Mouse (Mus musculus) midbrain, embryonic 13.5 days (tissue): Measurements from ENCODE around the gene Gm21119. TPM values are rescaled to one million over a fixed set of nuclear protein-coding genes. Genes with fewer than 3 reads are reported as not detected.
"Not testable (repeated sequence)": the region's sequence is repeated elsewhere in the genome, so short reads cannot be mapped to it uniquely, and the experiment has no call there.

Experiments used
- ATAC-seq: fragments of 200-750 bp; cut with Nextera tagmentation; 2 replicates; pipeline ENCODE4 v1.8.0; 2017; ENCODE audit warnings: mild to moderate bottlenecking, moderate TSS enrichment, moderate library complexity
- H3K27ac ChIP-seq: fragments of 300-500 bp; sonication (generic); 2 replicates; pipeline ENCODE4 v1.5.1; 2015; ENCODE audit warnings: inconsistent platforms, mild to moderate bottlenecking, moderate library complexity
- H3K27me3 ChIP-seq: fragments of 300-500 bp; sonication (generic); 2 replicates; pipeline ENCODE4 v1.6.1; 2015; ENCODE audit warnings: mild to moderate bottlenecking, inconsistent platforms
- H3K36me3 ChIP-seq: fragments of 300-500 bp; sonication (generic); 2 replicates; pipeline ENCODE4 v1.6.1; 2015; ENCODE audit warnings: mild to moderate bottlenecking, inconsistent platforms
- H3K4me1 ChIP-seq: fragments of 300-500 bp; sonication (generic); replicated peaks from 2 replicates; pipeline ENCODE4 v1.6.1; 2015; ENCODE audit warnings: inconsistent platforms
- H3K4me2 ChIP-seq: fragments of 300-500 bp; sonication (generic); replicated peaks from 2 replicates; pipeline ENCODE4 v1.6.1; 2015; ENCODE audit warnings: moderate library complexity, mild to moderate bottlenecking, inconsistent platforms
- H3K4me3 ChIP-seq: fragments of 300-500 bp; sonication (generic); replicated peaks from 2 replicates; pipeline ENCODE4 v1.5.1; 2015; ENCODE audit warnings: mild to moderate bottlenecking, inconsistent platforms
- H3K9ac ChIP-seq: fragments of 300-500 bp; sonication (generic); replicated peaks from 2 replicates; pipeline ENCODE4 v1.6.1; 2015; ENCODE audit warnings: mild to moderate bottlenecking, inconsistent platforms
- H3K9me3 ChIP-seq: fragments of 300-500 bp; sonication (generic); 2 replicates; pipeline ENCODE4 v1.6.1; 2016; ENCODE audit warnings: mild to moderate bottlenecking, inconsistent platforms
- WGBS: fragments of 180-500 bp; shearing (Covaris S2); methylation state at CpG from one replicate; pipeline ENCODE4 v1.1.7; 2015; 5-methylcytosine and 5-hydroxymethylcytosine counted together
- polyA plus RNA-seq: library from polyadenylated mRNA; unstranded; fragments of >200 nt; fragmentation: Nextera tagmentation; extraction: Ambion mirVana; gene quantifications from 2 replicates; pipeline ENCODE4 v1.2.1, GENCODE M21; 2015

Gm21119 gene
- not detected in 2 replicates for polyA plus RNA-seq

DNA sequence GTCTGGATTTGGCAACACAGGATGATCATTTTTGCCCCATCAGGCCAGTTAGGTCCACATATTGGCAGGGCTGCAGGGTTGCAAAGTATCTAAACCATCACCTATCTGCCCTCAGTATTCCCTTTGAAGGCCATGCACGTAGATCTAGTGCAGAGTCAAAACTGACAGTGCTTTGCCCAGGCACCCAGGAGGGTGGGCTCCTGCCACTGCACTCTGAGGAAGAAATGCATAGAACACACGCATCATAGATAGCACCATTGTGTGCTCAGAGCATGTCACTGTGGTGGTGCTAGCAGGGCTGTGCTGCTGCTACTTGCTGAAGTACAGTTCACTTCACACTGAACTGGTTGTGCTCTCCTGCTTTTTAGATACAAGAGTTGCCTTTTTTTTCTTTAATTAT is at the start of gene Gm21119:
Gene Gm21119 (plus strand): TSS at position 301 of the 400 bp plus-strand sequence.
- H3K27ac ChIP-seq, H3K9ac ChIP-seq, H3K27me3 ChIP-seq, ATAC-seq, H3K4me1 ChIP-seq, H3K4me2 ChIP-seq, H3K9me3 ChIP-seq, H3K36me3 ChIP-seq, H3K4me3 ChIP-seq: not testable (repeated sequence)
- no CpG with 5 or more reads among the region's 2 CpGs for WGBS

DNA sequence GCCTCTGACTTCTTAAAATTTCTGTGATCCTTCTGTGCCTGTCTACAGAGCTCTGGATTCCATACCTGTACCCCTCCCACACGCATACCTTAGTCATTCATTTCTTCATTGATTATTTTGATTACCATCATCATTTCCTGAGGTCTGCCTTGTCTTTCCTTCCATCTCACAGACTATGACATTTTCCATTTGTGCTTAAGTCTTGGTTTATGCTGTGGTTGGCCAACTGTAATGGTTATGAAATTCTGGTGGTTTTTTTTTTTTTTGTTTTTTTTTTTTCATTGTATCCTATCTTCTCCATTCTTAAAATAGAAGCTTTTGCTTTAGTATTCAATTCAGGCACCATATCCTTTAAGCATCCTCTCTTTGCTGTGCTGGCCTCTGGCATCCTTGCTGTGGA is 48.0 kb upstream of the Gm21119 start:
- not testable (repeated sequence) for H3K4me3 ChIP-seq, H3K9me3 ChIP-seq, H3K27me3 ChIP-seq, H3K4me1 ChIP-seq, ATAC-seq, H3K27ac ChIP-seq, H3K9ac ChIP-seq, H3K36me3 ChIP-seq, H3K4me2 ChIP-seq
- WGBS = no CpG with 5 or more reads among the region's 1 CpGs

DNA sequence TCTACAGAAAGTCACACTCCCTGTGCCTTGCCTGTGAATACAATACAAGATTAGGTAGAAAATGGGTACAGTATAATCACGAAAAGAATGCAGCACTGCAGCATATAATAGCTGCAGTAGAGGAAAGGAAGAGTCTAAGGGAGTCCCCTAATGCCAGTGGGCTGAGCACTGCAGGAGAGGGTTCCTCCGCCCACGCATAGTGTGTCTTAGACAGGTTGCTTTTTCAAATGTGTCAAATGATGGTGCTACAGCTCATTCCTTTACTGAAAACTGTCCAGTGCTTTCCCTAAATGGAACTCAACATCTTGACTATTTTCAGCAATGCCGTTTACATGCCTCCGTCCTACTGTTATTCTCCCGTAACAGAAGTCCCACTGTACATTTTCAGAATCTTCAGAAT is 33.6 kb upstream of the Gm21119 start:
- not testable (repeated sequence) for H3K27me3 ChIP-seq, H3K4me1 ChIP-seq, H3K9me3 ChIP-seq, H3K36me3 ChIP-seq, H3K27ac ChIP-seq, ATAC-seq, H3K9ac ChIP-seq, H3K4me3 ChIP-seq, H3K4me2 ChIP-seq
- WGBS = 87% methylated on average over 5 of the region's 6 CpGs

DNA sequence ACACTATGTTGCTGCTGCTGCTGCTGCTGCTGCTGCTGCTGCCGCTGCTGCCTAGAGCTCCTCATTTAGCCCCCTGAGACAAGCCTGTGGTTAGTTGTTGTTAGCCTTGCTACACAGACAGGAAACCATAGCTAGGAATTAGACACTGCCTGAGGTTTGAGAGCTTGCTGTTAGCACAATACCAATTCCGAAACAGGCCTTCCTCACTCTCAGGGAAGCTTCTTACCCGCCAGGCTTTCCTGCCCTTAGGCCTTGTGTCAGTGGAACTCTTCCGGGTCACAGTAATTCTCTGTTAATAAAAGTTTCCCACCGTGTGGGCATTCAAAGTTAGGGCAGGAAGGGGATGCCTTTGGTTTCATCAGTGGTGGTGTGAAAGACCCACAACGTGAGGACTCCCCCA is 31.9 kb upstream of the Gm21119 start:
- H3K36me3 ChIP-seq, H3K4me1 ChIP-seq, ATAC-seq, H3K27me3 ChIP-seq, H3K4me2 ChIP-seq, H3K4me3 ChIP-seq, H3K9me3 ChIP-seq, H3K27ac ChIP-seq, H3K9ac ChIP-seq: not testable (repeated sequence)
- WGBS = 88% methylated on average over 4 of the region's 6 CpGs

DNA sequence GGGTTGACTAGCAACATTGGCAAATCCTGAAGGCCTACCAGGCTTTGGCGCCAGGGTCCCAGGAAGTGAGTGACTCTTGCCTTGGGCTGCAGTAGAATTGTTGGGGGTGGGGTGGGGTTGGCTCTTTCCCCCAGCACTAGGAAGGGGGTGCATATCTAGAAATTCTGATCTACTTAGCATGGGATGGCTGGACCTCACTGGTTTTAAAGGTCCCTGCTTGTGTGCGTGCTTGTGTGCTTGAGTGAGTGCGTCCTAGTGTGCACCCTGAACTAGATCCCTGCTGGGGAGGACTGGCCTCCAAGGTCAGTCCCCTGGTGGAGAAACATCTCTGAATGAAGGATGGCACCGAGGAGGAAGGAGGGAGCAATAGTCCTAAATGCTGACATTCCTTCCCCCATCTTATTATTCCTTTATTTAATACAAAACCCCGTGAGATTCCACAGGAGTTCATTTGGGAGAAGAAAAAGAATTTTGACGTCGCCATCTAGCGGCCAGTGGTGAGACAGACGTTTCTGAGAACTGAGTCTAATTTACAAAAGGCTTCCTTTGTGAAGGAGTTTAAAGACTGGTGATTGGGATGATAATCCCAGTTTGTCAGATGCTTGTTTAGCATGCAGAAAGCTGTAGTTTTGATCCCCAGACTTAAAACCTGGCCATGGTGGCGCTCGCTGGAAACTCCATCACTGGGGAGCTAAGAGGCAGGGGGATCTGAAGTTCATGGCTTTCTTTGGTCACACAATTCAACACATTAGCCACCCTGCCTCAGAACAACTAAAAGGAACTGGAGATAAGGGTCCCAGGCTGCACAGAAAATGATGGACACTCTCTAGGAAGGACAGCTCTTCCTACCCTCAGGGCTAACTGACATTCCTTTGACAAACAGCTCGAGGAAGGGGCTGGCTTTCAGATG is 26.2 kb upstream of the Gm21119 start:
- not testable (repeated sequence) for H3K36me3 ChIP-seq, H3K9ac ChIP-seq, H3K4me1 ChIP-seq, H3K4me2 ChIP-seq, H3K9me3 ChIP-seq, H3K4me3 ChIP-seq, H3K27me3 ChIP-seq, H3K27ac ChIP-seq
- 25% methylated on average over 9 of the region's 12 CpGs for WGBS
- peak; percentile 91 for ATAC-seq

DNA sequence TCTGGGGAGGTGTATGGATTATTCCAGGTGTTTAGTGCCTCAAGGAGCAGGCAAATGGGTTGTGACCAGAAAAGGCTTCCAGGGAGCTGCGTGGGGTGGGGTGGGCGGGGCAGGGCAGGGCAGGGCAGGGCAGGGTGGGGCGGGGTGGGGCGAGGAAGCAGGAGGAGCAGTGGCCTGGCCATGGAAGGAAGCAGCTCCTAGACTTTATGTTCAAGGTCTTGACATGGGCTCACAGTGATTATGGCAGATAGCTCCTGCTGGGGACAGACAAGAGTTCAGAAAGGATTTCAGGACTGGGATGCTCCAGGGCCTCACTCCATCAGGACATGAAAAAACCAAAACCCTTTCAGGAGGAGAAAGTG is 25.6 kb upstream of the Gm21119 start:
- not testable (repeated sequence) for H3K4me2 ChIP-seq, H3K4me1 ChIP-seq, H3K4me3 ChIP-seq, H3K9me3 ChIP-seq, H3K9ac ChIP-seq, H3K27ac ChIP-seq, H3K27me3 ChIP-seq, H3K36me3 ChIP-seq
- ATAC-seq = peak; percentile 90
- 83% methylated on average over 2 of the region's 4 CpGs for WGBS

DNA sequence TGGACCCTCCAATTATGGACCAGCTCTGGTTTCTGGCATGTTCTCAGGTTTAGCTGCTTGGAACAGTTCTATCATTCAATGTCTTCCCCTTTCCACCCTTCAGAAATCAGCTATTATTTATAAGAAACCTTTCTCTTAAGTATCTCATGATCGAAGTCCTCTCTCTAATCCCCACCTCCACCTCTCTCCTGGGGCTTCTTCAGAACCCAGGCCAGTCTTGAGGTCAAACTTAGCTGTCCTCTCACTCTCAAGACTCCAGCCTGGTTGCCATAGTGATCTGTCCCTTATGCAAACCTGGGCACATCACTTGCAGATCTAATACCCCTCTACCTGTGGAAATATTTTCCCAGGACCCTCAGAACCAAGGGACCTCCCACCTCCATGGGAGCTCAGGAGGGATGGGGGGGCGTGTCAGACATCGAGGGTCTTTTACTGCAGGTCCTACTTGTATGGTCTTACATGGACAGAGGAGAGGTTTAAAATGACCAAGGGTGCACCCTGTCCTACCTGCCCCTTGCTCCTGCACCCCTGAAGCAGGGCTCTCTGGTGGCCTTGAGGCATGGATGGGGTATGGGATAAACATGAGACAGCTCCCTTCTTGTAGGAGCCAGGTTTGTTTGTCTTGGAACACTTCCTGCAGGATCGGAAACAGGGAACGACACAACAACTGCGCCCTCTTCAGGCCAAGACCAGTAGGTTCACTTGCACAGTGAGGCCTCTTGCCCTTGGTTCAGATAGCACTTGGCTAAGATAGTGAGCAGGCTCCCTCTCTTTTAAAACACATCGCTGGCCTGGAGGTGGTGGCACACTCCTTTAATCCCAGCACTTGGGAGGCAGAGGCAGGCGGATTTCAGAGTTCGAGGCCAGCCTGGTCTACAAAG is 24.4 kb upstream of the Gm21119 start:
- H3K4me3 ChIP-seq, H3K27me3 ChIP-seq, H3K4me2 ChIP-seq, H3K36me3 ChIP-seq, H3K4me1 ChIP-seq, H3K27ac ChIP-seq, H3K9me3 ChIP-seq, H3K9ac ChIP-seq: not testable (repeated sequence)
- WGBS = 72% methylated on average over 4 of the region's 9 CpGs
- ATAC-seq = 0 out of 2 replicates have a peak, but pooled peaks have one; percentile 50

DNA sequence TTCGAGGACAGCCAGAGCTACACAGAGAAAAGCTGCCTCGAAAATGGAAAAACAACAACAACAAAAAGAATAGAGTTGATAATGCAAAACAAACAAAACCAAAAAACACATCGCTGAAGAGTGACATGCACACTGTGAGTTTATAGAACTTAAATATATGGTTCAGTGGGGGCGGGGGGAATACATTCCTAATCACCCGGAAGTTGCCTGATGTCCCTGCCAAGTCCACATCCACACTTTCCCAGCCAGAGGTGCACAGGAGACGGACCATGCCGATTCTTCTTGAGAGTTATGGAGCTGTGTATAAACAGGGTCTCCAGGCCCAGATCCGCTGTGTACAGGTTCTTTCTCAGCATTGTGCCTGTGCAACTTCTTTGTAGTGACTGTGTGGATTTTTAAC is 23.7 kb upstream of the Gm21119 start:
- H3K4me3 ChIP-seq, H3K36me3 ChIP-seq, H3K4me1 ChIP-seq, ATAC-seq, H3K4me2 ChIP-seq, H3K27ac ChIP-seq, H3K9me3 ChIP-seq, H3K9ac ChIP-seq, H3K27me3 ChIP-seq: not testable (repeated sequence)
- WGBS = 86% methylated on average over 5 of the region's 8 CpGs

DNA sequence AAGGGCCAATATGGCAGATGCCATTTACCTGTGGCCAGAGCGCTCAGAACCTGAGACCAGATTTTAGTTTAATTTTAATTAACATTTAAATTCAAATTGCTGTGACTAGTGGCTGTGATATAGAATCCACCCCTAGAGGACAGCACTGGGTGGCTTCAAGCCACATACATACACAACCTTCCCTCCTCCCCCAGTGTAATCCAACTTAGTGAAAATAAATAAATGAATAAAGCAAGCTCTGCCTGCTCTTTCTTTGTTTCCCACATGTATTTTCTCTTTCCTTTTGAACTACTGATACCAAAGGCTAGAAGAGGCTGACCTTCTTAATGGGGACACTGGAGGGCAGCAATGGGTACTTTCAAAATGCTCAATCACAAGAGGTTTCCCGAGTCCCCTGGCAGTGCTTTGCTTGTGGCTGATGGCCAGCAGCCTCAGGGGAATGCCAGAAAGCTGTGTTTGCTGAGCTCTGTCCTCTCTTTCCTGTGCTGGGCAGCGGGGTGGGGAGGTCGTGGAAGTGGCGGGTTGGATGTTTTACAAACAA is 21.9 kb upstream of the Gm21119 start:
- not testable (repeated sequence) for H3K9ac ChIP-seq, ATAC-seq
- WGBS = 75% methylated on average over 1 of the region's 5 CpGs

DNA sequence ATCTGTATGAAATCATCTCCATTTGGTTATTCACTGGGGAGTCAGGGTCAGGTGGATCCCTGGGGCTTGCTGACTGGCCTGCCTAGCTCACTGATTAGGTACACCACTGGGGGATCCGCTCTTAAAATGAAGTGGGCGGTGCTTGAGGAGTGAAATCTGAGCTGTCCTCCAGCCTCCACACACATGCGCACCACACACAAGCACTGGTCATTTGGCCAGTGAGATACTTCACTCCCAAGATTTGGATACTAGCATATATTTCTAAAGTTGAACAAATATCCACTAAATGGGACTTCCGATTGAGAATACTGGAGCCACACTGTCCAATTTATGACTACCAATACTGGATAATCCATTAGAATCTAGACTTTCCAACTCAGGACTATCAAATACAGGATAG is 20.9 kb upstream of the Gm21119 start:
- H3K4me1 ChIP-seq, ATAC-seq, H3K36me3 ChIP-seq, H3K4me3 ChIP-seq, H3K27me3 ChIP-seq, H3K27ac ChIP-seq, H3K9me3 ChIP-seq, H3K9ac ChIP-seq, H3K4me2 ChIP-seq: not testable (repeated sequence)
- no CpG with 5 or more reads among the region's 4 CpGs for WGBS

More for the DNA sequence above, 21.9 kb upstream of the Gm21119 start:
- not testable (repeated sequence) for H3K4me1 ChIP-seq, H3K27ac ChIP-seq, H3K36me3 ChIP-seq, H3K4me3 ChIP-seq, H3K9me3 ChIP-seq, H3K27me3 ChIP-seq, H3K4me2 ChIP-seq

DNA sequence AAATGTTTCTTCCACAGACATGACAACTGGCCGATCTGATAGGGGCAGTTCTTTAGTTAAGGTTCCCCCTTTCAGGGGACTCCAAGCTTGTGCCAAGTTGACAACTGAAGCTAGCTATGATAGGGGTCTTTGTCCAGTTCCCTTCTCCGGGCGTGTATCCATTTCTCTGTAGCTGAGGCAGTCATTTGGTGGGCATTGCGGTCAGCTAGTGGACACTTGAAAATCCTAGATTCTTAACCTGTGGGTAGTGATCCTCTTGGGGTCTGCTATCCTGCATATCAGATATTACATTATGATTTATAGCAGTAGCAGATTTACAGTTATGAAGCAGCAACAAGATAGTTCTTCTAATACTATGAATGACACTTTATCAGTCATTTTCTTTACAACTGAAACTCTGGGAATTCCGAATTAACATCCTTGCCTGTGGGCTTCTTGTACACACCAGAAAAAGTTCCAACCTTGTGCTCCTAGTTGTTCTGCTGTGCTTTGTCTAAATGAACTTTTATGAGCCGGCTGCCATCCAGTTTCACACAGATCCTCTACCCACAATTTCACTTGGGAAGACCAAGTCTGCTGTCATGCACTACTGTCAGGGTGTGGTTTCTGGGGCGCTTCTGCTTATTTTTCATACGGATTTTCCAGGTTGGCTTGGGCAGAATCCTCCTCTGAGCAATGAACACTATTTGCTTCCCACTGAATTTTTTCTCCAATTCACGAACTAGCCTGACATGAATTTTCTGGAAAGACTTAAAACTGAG is 18.5 kb upstream of the Gm21119 start:
- not testable (repeated sequence) for H3K9me3 ChIP-seq, H3K36me3 ChIP-seq, H3K27ac ChIP-seq, H3K4me1 ChIP-seq, H3K9ac ChIP-seq, H3K4me2 ChIP-seq, H3K27me3 ChIP-seq, H3K4me3 ChIP-seq, ATAC-seq
- WGBS = 82% methylated on average over 6 of the region's 9 CpGs
